Mouse (Mus musculus): Measurements from ENCODE around the gene Tmem259. TPM values are rescaled to one million over a fixed set of nuclear protein-coding genes. Genes with fewer than 3 reads are reported as not detected.

The Tmem259 gene
- total and polyA plus RNA-seq, 2 experiments, result 35.7 to 259 TPM

DNA sequence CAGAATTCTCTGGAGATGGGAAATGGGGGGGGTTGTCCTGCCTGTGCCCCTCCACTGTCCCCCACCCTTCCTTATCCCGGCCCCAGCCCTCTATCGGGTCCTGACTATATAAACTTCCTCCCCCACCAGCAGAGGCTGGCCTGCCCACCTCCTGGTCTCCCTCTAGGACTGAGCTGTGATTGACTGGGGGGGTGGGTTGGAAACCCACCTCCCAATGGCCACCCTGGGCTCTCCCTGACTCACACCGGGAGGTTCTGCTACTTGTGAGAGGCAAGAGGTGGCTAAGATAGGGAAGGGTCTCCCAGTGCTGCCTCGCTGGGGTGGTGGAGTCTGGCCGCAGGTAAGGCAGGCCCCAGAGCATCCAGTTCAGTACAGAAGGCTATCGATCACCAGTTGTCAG lies 36.6 kb downstream of the Tmem259 start:
- TF ChIP-seq POLR2A (IDR thresholded peaks at IDR 0.05; ENCODE audit: extremely low read depth, insufficient read depth, low read length) (no peak), CTCF (IDR thresholded peaks at IDR 0.05; ENCODE audit: low read depth, low read length) (no peak)
- WGBS, result 92% methylated on average over 6 of the region's 6 CpGs
- no peak for DNase-seq (ENCODE audit: extremely low read depth, low read depth, low spot score)
- Histone ChIP-seq H3K27ac (replicated peaks; ENCODE audit: insufficient read depth, low read depth, low read length) (no peak overlapping the region), H3K4me1 (ENCODE audit: control insufficient read depth, insufficient read depth, low read length) (no peaks in the 10 kb centered on the region), H3K4me3 (ENCODE audit: insufficient read depth, low read depth, low read length) (no peak overlapping the region), H3K79me2 (ENCODE audit: control insufficient read depth, insufficient read depth, low read length) (no peaks in the 10 kb centered on the region), H3K36me3 (ENCODE audit: control insufficient read depth, insufficient read depth, low read length) (no peaks in the 10 kb centered on the region), H3K9ac (ENCODE audit: low read depth, low read length) (no peak overlapping the region), H3K27me3 (ENCODE audit: control insufficient read depth, insufficient read depth, low read length) (no peaks in the 10 kb centered on the region)

DNA sequence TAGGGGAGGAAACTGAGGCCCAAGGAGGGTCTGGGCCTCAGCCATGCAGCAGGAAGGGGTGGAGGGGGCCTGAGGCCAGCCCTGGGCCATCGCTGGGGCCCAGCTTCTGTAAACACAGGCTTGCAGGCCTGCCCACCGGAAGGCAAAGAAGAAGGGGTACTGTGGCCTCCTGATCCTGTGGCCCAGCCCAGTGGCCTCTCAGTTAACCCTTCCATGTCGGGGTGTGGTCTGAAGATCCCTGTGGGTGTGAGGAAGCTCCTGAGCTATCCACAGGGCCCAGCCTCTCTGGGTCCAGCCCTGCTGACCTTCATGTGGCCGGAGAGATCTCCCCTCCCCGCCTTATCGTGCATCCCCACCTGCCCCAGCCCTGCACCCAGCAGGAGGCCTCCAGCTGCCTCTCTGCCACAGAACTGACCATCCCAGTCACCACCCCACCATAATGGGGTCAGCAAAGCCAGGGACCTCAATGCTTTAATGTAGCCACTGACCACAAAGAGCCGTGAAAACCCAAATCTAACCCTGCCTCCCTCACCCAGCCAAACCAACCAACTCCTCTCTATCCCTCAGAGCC lies 37.3 kb downstream of the Tmem259 start:
- 80% methylated on average over 7 of the region's 7 CpGs for WGBS
- TF ChIP-seq CTCF (IDR thresholded peaks at IDR 0.05; ENCODE audit: low read depth, low read length) (no peak), POLR2A (IDR thresholded peaks at IDR 0.05; ENCODE audit: extremely low read depth, insufficient read depth, low read length) (no peak)
- DNase-seq (ENCODE audit: extremely low read depth, low read depth, low spot score), result no peak

GRCm38 (mm10) chr10:79945507-79946234 lies 38.5 kb downstream of the Tmem259 start:
- no peaks in the 10 kb centered on the region for H3K36me3 ChIP-seq (ENCODE audit: control insufficient read depth, insufficient read depth, low read length)
- no peak overlapping the region for H3K9ac ChIP-seq (ENCODE audit: low read depth, low read length)
- DNase-seq (ENCODE audit: extremely low read depth, low read depth, low spot score), result no peak
- TF ChIP-seq CTCF (IDR thresholded peaks at IDR 0.05; ENCODE audit: low read depth, low read length) (no peak), POLR2A (IDR thresholded peaks at IDR 0.05; ENCODE audit: extremely low read depth, insufficient read depth, low read length) (no peak)
- H3K79me2 ChIP-seq (ENCODE audit: control insufficient read depth, insufficient read depth, low read length), result no peaks in the 10 kb centered on the region
- H3K27me3 ChIP-seq (ENCODE audit: control insufficient read depth, insufficient read depth, low read length), result no peaks in the 10 kb centered on the region
- WGBS, result 85% methylated on average over 16 of the region's 16 CpGs
- no peak overlapping the region for H3K27ac ChIP-seq (replicated peaks; ENCODE audit: insufficient read depth, low read depth, low read length)
- no peaks in the 10 kb centered on the region for H3K4me1 ChIP-seq (ENCODE audit: control insufficient read depth, insufficient read depth, low read length)
- no peak overlapping the region for H3K4me3 ChIP-seq (ENCODE audit: insufficient read depth, low read depth, low read length)

More for the DNA sequence above, 37.3 kb downstream of the Tmem259 start:
- Histone ChIP-seq H3K9ac (ENCODE audit: low read depth, low read length) (no peak overlapping the region), H3K4me1 (ENCODE audit: control insufficient read depth, insufficient read depth, low read length) (no peaks in the 10 kb centered on the region), H3K27me3 (ENCODE audit: control insufficient read depth, insufficient read depth, low read length) (no peaks in the 10 kb centered on the region), H3K27ac (replicated peaks; ENCODE audit: insufficient read depth, low read depth, low read length) (no peak overlapping the region), H3K4me3 (ENCODE audit: insufficient read depth, low read depth, low read length) (no peak overlapping the region), H3K79me2 (ENCODE audit: control insufficient read depth, insufficient read depth, low read length) (no peaks in the 10 kb centered on the region), H3K36me3 (ENCODE audit: control insufficient read depth, insufficient read depth, low read length) (no peaks in the 10 kb centered on the region)

DNA sequence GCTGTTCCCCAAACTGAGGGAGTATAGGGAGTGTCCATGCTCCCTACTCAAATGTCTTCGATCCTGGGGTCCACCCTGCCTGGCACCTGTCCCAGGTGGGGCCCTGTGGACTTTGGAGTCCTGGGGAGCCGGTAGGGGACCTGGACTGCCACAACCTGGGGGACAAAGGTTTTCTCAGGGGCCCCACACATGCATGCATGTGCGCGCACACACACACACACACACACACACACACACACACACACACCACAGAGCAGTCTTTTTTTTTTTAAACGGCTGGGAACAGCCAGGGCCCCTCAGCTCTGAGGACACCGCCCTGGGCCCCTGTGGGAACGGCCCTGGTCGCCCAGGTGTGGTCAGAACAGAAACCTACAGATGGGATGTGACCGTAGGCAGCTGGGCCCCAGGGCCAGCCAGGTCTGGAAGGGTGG lies 40.6 kb downstream of the Tmem259 start:
- no peak for DNase-seq (ENCODE audit: extremely low read depth, low read depth, low spot score)
- Histone ChIP-seq H3K4me1 (ENCODE audit: control insufficient read depth, insufficient read depth, low read length) (no peaks in the 10 kb centered on the region), H3K79me2 (ENCODE audit: control insufficient read depth, insufficient read depth, low read length) (no peaks in the 10 kb centered on the region), H3K36me3 (ENCODE audit: control insufficient read depth, insufficient read depth, low read length) (no peaks in the 10 kb centered on the region), H3K27me3 (ENCODE audit: control insufficient read depth, insufficient read depth, low read length) (no peaks in the 10 kb centered on the region), H3K4me3 (ENCODE audit: insufficient read depth, low read depth, low read length) (no peak overlapping the region), H3K27ac (replicated peaks; ENCODE audit: insufficient read depth, low read depth, low read length) (no peak overlapping the region), H3K9ac (ENCODE audit: low read depth, low read length) (no peak overlapping the region)
- TF ChIP-seq POLR2A (IDR thresholded peaks at IDR 0.05; ENCODE audit: extremely low read depth, insufficient read depth, low read length) (no peak), CTCF (IDR thresholded peaks at IDR 0.05; ENCODE audit: low read depth, low read length) (no peak)
- 80% methylated on average over 9 of the region's 9 CpGs for WGBS

DNA sequence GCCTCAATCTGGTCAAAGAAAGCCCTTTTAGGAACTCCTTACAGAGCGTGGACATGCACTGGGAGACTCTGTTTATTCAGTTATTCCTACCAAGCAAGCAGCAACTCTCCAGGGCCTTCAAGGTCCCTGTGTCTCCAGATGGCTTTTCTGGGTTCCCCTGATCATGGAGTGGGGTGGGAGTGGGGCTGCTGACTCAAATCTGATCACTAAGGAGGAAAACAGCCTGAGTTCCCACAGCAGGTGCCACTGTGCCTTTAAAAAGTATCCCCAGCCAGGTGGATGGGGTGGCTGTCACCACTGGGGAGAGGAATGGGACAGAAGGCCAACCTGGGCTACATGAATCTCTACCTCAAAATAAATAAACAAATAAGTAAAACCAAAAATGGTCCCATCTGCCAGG lies 41.1 kb downstream of the Tmem259 start:
- H3K4me1 ChIP-seq (ENCODE audit: control insufficient read depth, insufficient read depth, low read length), result no peaks in the 10 kb centered on the region
- WGBS, result 93% methylated on average over 1 of the region's 1 CpGs
- no peak overlapping the region for H3K27ac ChIP-seq (replicated peaks; ENCODE audit: insufficient read depth, low read depth, low read length)
- TF ChIP-seq CTCF (IDR thresholded peaks at IDR 0.05; ENCODE audit: low read depth, low read length) (no peak), POLR2A (IDR thresholded peaks at IDR 0.05; ENCODE audit: extremely low read depth, insufficient read depth, low read length) (no peak)
- no peaks in the 10 kb centered on the region for H3K36me3 ChIP-seq (ENCODE audit: control insufficient read depth, insufficient read depth, low read length)
- no peak overlapping the region for H3K9ac ChIP-seq (ENCODE audit: low read depth, low read length)
- no peak overlapping the region for H3K4me3 ChIP-seq (ENCODE audit: insufficient read depth, low read depth, low read length)
- DNase-seq (ENCODE audit: extremely low read depth, low read depth, low spot score), result no peak
- H3K27me3 ChIP-seq (ENCODE audit: control insufficient read depth, insufficient read depth, low read length), result no peaks in the 10 kb centered on the region
- no peaks in the 10 kb centered on the region; the same call in 1 of the 2 replicates for H3K79me2 ChIP-seq (ENCODE audit: control insufficient read depth, insufficient read depth, low read length)

DNA sequence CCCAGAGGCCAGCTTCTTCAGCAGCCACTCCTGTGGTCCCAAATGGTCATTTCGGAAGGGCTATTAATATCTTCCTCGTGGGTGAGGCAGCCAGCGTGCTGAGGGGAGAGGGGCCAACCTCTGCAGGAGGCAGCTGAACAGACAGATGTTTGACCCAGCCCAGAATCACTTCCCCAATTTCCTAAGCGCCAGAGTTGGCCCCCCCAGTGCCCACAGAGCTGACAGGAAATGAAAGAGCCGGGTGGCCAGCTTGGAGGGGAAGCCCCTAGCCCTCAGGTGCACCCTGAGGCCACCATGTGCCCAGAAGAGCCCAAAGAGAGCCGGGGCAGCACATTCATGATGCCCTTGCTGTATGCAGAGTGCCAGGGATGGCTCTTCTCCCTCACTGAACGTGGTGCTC lies 43.4 kb downstream of the Tmem259 start:
- Histone ChIP-seq H3K4me3 (ENCODE audit: insufficient read depth, low read depth, low read length) (no peak overlapping the region), H3K9ac (ENCODE audit: low read depth, low read length) (no peak overlapping the region), H3K27ac (replicated peaks; ENCODE audit: insufficient read depth, low read depth, low read length) (no peak overlapping the region), H3K79me2 (ENCODE audit: control insufficient read depth, insufficient read depth, low read length) (no peaks in the 10 kb centered on the region; the same call in 1 of the 2 replicates), H3K27me3 (ENCODE audit: control insufficient read depth, insufficient read depth, low read length) (no peaks in the 10 kb centered on the region), H3K36me3 (ENCODE audit: control insufficient read depth, insufficient read depth, low read length) (no peaks in the 10 kb centered on the region), H3K4me1 (ENCODE audit: control insufficient read depth, insufficient read depth, low read length) (peaks cover 15% of the 10 kb centered on the region)
- TF ChIP-seq POLR2A (IDR thresholded peaks at IDR 0.05; ENCODE audit: extremely low read depth, insufficient read depth, low read length), result no peak
- no peak for TF ChIP-seq CTCF (IDR thresholded peaks at IDR 0.05; ENCODE audit: low read depth, low read length)
- no peak for DNase-seq (ENCODE audit: extremely low read depth, low read depth, low spot score)
- 77% methylated on average over 7 of the region's 7 CpGs for WGBS
